Mouse (Mus musculus) left cerebral cortex, adult 6 months (tissue): ENCODE measurements around the gene Smarcd3. TPM values are rescaled to one million over a fixed set of nuclear protein-coding genes. Genes with fewer than 3 reads are reported as not detected.

Source experiments
- long read RNA-seq, 2 experiments: library from polyadenylated mRNA; unstranded; transcript quantifications; one replicate each; pipeline ENCODE4 v2.0.0; 2019 to 2020
- polyA plus RNA-seq: library from polyadenylated mRNA; unstranded; fragments of <200 nt; fragmentation: Nextera tagmentation; gene quantifications from 2 replicates; pipeline ENCODE4 v1.2.3, GENCODE M21; 2021

Gene Smarcd3
- 10.4 and 78.3 TPM in 2 replicates for polyA plus RNA-seq
- long read RNA-seq, experiment 1, partial matches to known transcripts = 9 of 21 reads
- long read RNA-seq, experiment 1, other reads (novel, unspliced or antisense) = 10 of 21 reads
- long read RNA-seq, experiment 2, partial matches to known transcripts = 21 of 24 reads
- long read RNA-seq, experiment 2, other reads (novel, unspliced or antisense) = 2 of 24 reads

DNA sequence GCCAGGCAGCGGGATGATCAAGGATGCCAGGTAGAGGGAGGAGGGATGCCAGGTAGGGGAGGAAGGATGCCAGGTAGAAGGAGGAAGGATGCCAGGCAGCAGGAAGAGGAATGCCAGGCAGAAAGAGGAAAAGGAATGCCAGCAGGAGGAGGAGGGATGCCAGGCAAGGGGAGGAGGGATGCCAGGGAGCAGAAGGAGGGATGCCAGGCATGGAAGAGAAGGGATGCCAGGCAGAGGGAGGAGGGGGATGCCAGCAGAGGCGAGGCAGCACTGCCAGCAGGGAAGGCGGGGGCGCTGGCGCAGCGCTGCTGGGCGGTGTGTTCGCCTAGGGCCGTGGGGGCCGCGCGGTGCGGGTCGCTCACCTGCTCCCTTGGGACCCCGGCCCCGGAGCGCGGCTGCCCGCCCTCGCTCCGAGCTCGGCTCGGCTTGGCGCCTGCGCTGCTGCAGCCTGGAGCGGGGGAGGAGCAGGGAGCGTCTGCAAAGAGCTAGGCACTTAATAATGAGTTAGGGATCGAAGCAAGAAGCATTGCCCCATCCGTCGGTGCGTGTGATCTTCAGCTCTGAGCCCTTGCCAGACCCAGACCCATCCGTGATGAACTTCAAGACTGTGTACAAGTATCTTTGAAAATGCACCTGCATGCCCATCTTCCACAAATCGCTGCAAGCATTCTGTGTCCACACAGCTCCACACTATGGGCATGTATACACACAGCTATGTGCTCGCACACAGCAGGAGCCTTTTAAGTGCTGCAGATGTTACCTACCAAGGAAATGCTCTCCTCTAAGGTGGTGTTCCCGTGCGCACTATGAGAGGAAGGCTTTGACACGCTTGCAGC, at the start of gene Smarcd3:
Gene Smarcd3 (minus strand): TSS at position 426 of the 836 bp plus-strand sequence.

GRCm38 (mm10) chr5:24586547-24587199, 37.5 kb downstream of the Smarcd3 start, which contains the start of gene Chpf2:
Gene Chpf2 (plus strand): TSS chr5:24586741.

DNA sequence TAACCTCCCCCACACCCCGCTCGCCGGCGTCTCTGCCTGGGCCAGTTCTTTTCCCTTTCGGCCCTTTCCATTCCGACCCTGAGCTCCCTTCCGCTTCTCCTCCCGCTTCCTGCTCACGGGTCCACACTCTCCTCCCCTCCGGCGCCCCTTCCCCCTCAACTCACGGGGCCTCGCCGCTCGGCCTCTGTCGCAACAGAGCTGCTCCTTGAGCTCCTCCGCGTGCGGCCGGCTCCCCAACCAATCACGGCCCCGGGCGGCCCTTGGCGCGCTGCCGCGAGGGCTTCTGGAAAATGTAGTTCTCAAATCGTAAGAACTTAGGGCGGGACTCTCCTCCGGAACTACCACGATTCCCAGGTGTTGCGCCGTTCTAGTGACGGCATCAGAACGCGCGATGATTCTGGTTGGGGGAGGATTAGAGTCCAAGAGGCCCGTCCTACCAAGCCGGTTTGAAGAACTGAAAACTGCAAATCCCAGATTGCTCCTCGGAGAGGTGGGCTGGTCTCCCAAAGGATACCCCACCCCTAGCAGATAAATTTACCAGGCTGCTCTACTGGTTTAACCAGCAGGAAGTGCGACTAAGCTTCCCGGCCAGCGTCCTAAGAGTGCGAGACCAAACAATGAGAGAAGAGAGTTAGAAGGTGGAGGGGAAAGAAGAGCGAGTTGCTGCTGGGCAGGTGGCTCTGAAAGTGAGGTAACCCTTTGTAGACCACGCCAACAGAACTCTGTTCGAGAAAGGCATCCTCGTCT, 46.9 kb downstream of the Smarcd3 start, which contains the start of gene Abcf2:
Gene Abcf2 (minus strand): TSS at position 285 of the 747 bp plus-strand sequence.

GRCm38 (mm10) chr5:24556709-24557108, 67.5 kb downstream of the Smarcd3 start, which contains the start of gene 4931409K22Rik:
Gene 4931409K22Rik (minus strand): TSS chr5:24556809.

Other genes starting within 250 kb of the Smarcd3 start
- gene Atg9b, start 232.3 kb downstream of the Smarcd3 start, polyA plus RNA-seq = 1.5 and 4.8 TPM in 2 replicates
- 35.4 and 46.1 TPM in 2 replicates for gene Abcb8, start 230.7 kb downstream of the Smarcd3 start, polyA plus RNA-seq
- gene Asic3, start 211.0 kb downstream of the Smarcd3 start, polyA plus RNA-seq = not detected in 2 replicates
- gene Cdk5, start 200.9 kb downstream of the Smarcd3 start, polyA plus RNA-seq = 125 and 165 TPM in 2 replicates
- gene Slc4a2, start 200.6 kb downstream of the Smarcd3 start, polyA plus RNA-seq = 9.5 and 9.9 TPM in 2 replicates
- gene Fastk, start 179.1 kb downstream of the Smarcd3 start, polyA plus RNA-seq = 144 and 180 TPM in 2 replicates
- gene Tmub1, start 176.6 kb downstream of the Smarcd3 start, polyA plus RNA-seq = 35.2 and 37.2 TPM in 2 replicates
- gene Agap3, start 172.2 kb downstream of the Smarcd3 start, polyA plus RNA-seq = 59.0 and 78.2 TPM in 2 replicates
- 0.05 and 0.07 TPM in 2 replicates for gene Gbx1, start 97.2 kb downstream of the Smarcd3 start, polyA plus RNA-seq
- gene Asb10, start 83.4 kb downstream of the Smarcd3 start, polyA plus RNA-seq = 0.51 and 0.61 TPM in 2 replicates
- not detected in 2 replicates for gene 4931409K22Rik, start 67.6 kb downstream of the Smarcd3 start, polyA plus RNA-seq
- gene Abcf2, start 46.9 kb downstream of the Smarcd3 start, polyA plus RNA-seq = 65.0 and 76.5 TPM in 2 replicates
- gene Chpf2, start 37.7 kb downstream of the Smarcd3 start, polyA plus RNA-seq = 15.5 and 16.0 TPM in 2 replicates
- gene Nub1, start 61.1 kb upstream of the Smarcd3 start, polyA plus RNA-seq = 27.5 and 36.6 TPM in 2 replicates
- gene Wdr86, start 106.3 kb upstream of the Smarcd3 start, polyA plus RNA-seq = 0.36 and 0.51 TPM in 2 replicates
- 5.0 and 7.6 TPM in 2 replicates for gene Crygn, start 133.6 kb upstream of the Smarcd3 start, polyA plus RNA-seq
- 233 and 237 TPM in 2 replicates for gene Rheb, start 218.2 kb upstream of the Smarcd3 start, polyA plus RNA-seq